Mouse (Mus musculus) embryonic stem cell, embryonic (primary cell): Measurements from ENCODE around the gene Stx17.

ENCODE experiments used
- CTCF ChIA-PET, 4 experiments: fragments of 300-600 bp in 2 of 4; fragments of 350-600 bp in 2 of 4; sonication (Branson Sonifier 250); formaldehyde crosslinking; loops; one replicate each; lab custom pipeline; 2022; ENCODE audit warnings: inconsistent platforms in 2 of 4; lab: Charles Lee
- POLR2A ChIA-PET, 4 experiments: fragments of 300-600 bp in 2 of 4; fragments of 350-600 bp in 2 of 4; sonication (Branson Sonifier 250); formaldehyde crosslinking; loops; one replicate each; lab custom pipeline; 2022; ENCODE audit warnings: antibody characterized with exemption in 4 of 4, inconsistent platforms in 1 of 4; lab: Charles Lee

The Stx17 gene

GRCm38 (mm10) chr4:48124773-48125469 is at the start of gene Stx17:
Stx17 (plus strand) TSS chr4:48124915.
- POLR2A ChIA-PET: interaction anchor here in 3 of 4 experiments (0.5 to 2.0 kb wide), 7 partner anchors 8 to 651 kb away, joined by 3 to 5 read pairs (median 3); partner anchors contain the start of genes Alg2 (in 1 of the 3), Erp44 (in 1 of the 3), Invs (in 1 of the 3) and Nr4a3 (in 1 of the 3)
- CTCF ChIA-PET: interaction anchor here (0.5 to 1.5 kb wide), 6 partner anchors 9 to 283 kb away, joined by 3 to 5 read pairs (median 4); no protein-coding TSS in a partner anchor

- CTCF ChIA-PET: no interaction called here
- POLR2A ChIA-PET: interaction anchor here in 1 of 4 experiments (1.0 kb wide), 1 partner anchor 16 kb away, joined by 4 read pairs; no protein-coding TSS in a partner anchor
Observed at GRCm38 (mm10) chr4:48076693-48077471, 47.8 kb upstream of the Stx17 start.

GRCm38 (mm10) chr4:48078213-48078612 is 46.5 kb upstream of the Stx17 start:
- CTCF ChIA-PET: no interaction called here
- POLR2A ChIA-PET: interaction anchor here in 2 of 4 experiments (0.8 to 1.0 kb wide), 2 partner anchors 19 to 27 kb away, joined by 3 read pairs; no protein-coding TSS in a partner anchor

- POLR2A ChIA-PET: interaction anchor here in 1 of 4 experiments (1.0 to 1.2 kb wide), 2 partner anchors 20 to 58 kb away, joined by 3 read pairs; no protein-coding TSS in a partner anchor
- CTCF ChIA-PET: interaction anchor here in 1 of 4 experiments (0.8 kb wide), 1 partner anchor 577 kb away, joined by 4 read pairs; no protein-coding TSS in a partner anchor
Observed at GRCm38 (mm10) chr4:48079285-48080039, 45.3 kb upstream of the Stx17 start.

GRCm38 (mm10) chr4:48083452-48083851 is 41.3 kb upstream of the Stx17 start:
- CTCF ChIA-PET: interaction anchor here in 2 of 4 experiments (0.6 to 1.5 kb wide), 2 partner anchors 11 to 1907 kb away, joined by 3 read pairs; no protein-coding TSS in a partner anchor
- POLR2A ChIA-PET: interaction anchor here in 2 of 4 experiments (0.6 kb wide), 4 partner anchors 40 to 1046 kb away, joined by 3 to 6 read pairs (median 4); no protein-coding TSS in a partner anchor

DNA sequence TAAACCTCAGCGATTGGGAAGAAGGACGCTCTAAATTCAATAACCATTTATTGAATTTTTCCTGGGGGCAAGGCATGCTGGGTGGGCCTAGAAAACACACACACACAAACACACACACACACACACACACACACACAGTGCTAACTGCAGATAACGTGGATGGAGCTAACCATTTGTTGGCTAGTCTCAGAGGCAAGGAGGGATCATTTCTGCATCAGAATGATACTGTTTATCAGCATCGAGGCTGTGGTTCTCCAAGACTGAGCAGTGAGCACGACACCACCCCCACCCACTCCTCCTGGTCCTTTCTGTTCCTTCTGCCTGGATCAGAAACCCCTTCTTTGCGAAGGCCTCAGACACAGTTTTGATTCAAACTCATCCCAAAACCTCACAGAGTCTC is 38.1 kb upstream of the Stx17 start:
- ChIA-PET POLR2A (no interaction called here), CTCF (interaction anchor here in 1 of 4 experiments (0.7 kb wide), 1 partner anchor 56 kb away, joined by 3 read pairs; no protein-coding TSS in a partner anchor)

DNA sequence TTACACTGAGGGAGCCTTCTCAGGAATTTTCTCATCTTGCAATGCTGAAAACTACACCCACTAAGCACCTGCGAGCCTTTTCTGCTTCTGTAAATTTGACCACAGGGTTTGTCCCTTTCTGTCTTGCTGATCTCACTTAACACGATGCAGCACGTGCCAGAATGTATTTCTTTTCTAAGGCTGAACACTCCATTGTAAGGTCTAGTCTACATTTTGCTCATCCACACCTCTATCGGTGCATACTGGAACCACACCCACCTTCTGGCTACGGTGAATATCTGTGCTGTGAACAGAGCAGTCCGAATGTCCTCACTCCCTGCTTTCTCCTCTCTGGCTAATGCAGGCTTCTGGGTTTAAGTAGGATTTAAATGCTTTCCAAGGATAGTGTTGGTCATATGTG is 37.2 kb upstream of the Stx17 start:
- POLR2A ChIA-PET: no interaction called here
- CTCF ChIA-PET: no interaction called here

- POLR2A ChIA-PET: no interaction called here
Observed at GRCm38 (mm10) chr4:48093221-48093620, 31.5 kb upstream of the Stx17 start.

GRCm38 (mm10) chr4:48100217-48100616 is 24.5 kb upstream of the Stx17 start:
- ChIA-PET POLR2A (no interaction called here), CTCF (interaction anchor here in 1 of 4 experiments (0.6 kb wide), 1 partner anchor 902 kb away, joined by 4 read pairs; no protein-coding TSS in a partner anchor)

More at GRCm38 (mm10) chr4:48093221-48093620, 31.5 kb upstream of the Stx17 start:
- CTCF ChIA-PET: interaction anchor here in 1 of 4 experiments (0.6 kb wide), 1 partner anchor 181 kb away, joined by 3 read pairs; no protein-coding TSS in a partner anchor

- POLR2A ChIA-PET: no interaction called here
Observed at GRCm38 (mm10) chr4:48101981-48102380, 22.7 kb upstream of the Stx17 start.

GRCm38 (mm10) chr4:48105387-48105786 is 19.3 kb upstream of the Stx17 start:
- ChIA-PET POLR2A (no interaction called here), CTCF (no interaction called here)

More at GRCm38 (mm10) chr4:48101981-48102380, 22.7 kb upstream of the Stx17 start:
- CTCF ChIA-PET: no interaction called here

- ChIA-PET POLR2A (no interaction called here), CTCF (interaction anchor here in 2 of 4 experiments (0.6 to 1.2 kb wide), 2 partner anchors 9 kb away, joined by 4 to 5 read pairs; no protein-coding TSS in a partner anchor)
Observed at GRCm38 (mm10) chr4:48107086-48107485, 17.6 kb upstream of the Stx17 start.

- ChIA-PET POLR2A (interaction anchor here in 1 of 4 experiments (0.6 to 0.7 kb wide), 3 partner anchors 37 to 698 kb away, joined by 3 to 4 read pairs (median 3); no protein-coding TSS in a partner anchor), CTCF (interaction anchor here in 2 of 4 experiments (0.6 to 0.7 kb wide), 2 partner anchors 231 to 304 kb away, joined by 3 to 6 read pairs; no protein-coding TSS in a partner anchor)
Observed at GRCm38 (mm10) chr4:48108591-48108990, 16.1 kb upstream of the Stx17 start.

GRCm38 (mm10) chr4:48110331-48110730 is 14.4 kb upstream of the Stx17 start:
- POLR2A ChIA-PET: no interaction called here
- CTCF ChIA-PET: no interaction called here

GRCm38 (mm10) chr4:48116191-48116590 is 8.5 kb upstream of the Stx17 start:
- CTCF ChIA-PET: interaction anchor here (0.6 to 1.0 kb wide), 29 partner anchors 8 to 1920 kb away, joined by 3 to 12 read pairs (median 4); partner anchors contain the start of gene Stx17 (in 2 of the 4)
- POLR2A ChIA-PET: interaction anchor here in 3 of 4 experiments (0.6 to 0.8 kb wide), 3 partner anchors 73 to 995 kb away, joined by 3 to 4 read pairs (median 4); no protein-coding TSS in a partner anchor

GRCm38 (mm10) chr4:48124416-48124772 is 321 bp upstream of the Stx17 start:
- POLR2A ChIA-PET: interaction anchor here in 3 of 4 experiments (0.5 to 2.0 kb wide), 7 partner anchors 8 to 651 kb away, joined by 3 to 5 read pairs (median 3); partner anchors contain the start of genes Alg2 (in 1 of the 3), Erp44 (in 1 of the 3), Invs (in 1 of the 3) and Nr4a3 (in 1 of the 3)

GRCm38 (mm10) chr4:48130314-48130713 is 5.6 kb downstream of the Stx17 start:
- ChIA-PET CTCF (no interaction called here), POLR2A (no interaction called here)

More at GRCm38 (mm10) chr4:48124416-48124772, 321 bp upstream of the Stx17 start:
- CTCF ChIA-PET: interaction anchor here in 3 of 4 experiments (0.5 to 1.5 kb wide), 4 partner anchors 8 to 283 kb away, joined by 3 to 4 read pairs (median 4); no protein-coding TSS in a partner anchor
